Mouse (Mus musculus) natural killer cell, adult 2 months (primary cell): ENCODE results near the gene Gpr162.

Experiments
- DNase-seq, 2 experiments: peaks; one replicate each; pipeline ENCODE4 v3.0.0; 2022; ENCODE audit warnings: low spot score in 2 of 2

The Gpr162 gene

GRCm38 (mm10) chr6:124881821-124882220 is 18.0 kb upstream of the Gpr162 start:
- DNase-seq = no peak

GRCm38 (mm10) chr6:124879390-124879789 is 15.6 kb upstream of the Gpr162 start:
- no peak for DNase-seq

- DNase-seq = no peak
Measured at GRCm38 (mm10) chr6:124874348-124874747, 10.6 kb upstream of the Gpr162 start.

- no peak for DNase-seq
Measured at GRCm38 (mm10) chr6:124866560-124866959, 2.8 kb upstream of the Gpr162 start.

GRCm38 (mm10) chr6:124865766-124866362 is 2.1 kb upstream of the Gpr162 start:
- DNase-seq = no peak

- no peak for DNase-seq
Measured at GRCm38 (mm10) chr6:124863125-124863657, 592 bp downstream of the Gpr162 start.

- DNase-seq = no peak
Measured at GRCm38 (mm10) chr6:124862406-124863124, 1.2 kb downstream of the Gpr162 start.

- DNase-seq = no peak
Measured at GRCm38 (mm10) chr6:124861802-124862201, 2.0 kb downstream of the Gpr162 start.

- no peak for DNase-seq
Measured at GRCm38 (mm10) chr6:124861266-124861665, 2.5 kb downstream of the Gpr162 start.

GRCm38 (mm10) chr6:124860511-124860910 is 3.3 kb downstream of the Gpr162 start:
- no peak for DNase-seq

GRCm38 (mm10) chr6:124859725-124860124 is 4.1 kb downstream of the Gpr162 start:
- DNase-seq = peak; percentile 66 to 81

- no peak for DNase-seq
Measured at GRCm38 (mm10) chr6:124858561-124859318, 5.0 kb downstream of the Gpr162 start.

- DNase-seq = no peak
Measured at GRCm38 (mm10) chr6:124857840-124858530, 5.8 kb downstream of the Gpr162 start.

- peak; percentile 55 to 76 for DNase-seq
Measured at GRCm38 (mm10) chr6:124856916-124857839, 6.6 kb downstream of the Gpr162 start, which contains the start of gene P3h3. P3h3 (minus strand) TSS chr6:124857752.

- no peak for DNase-seq
Measured at GRCm38 (mm10) chr6:124856321-124856720, 7.5 kb downstream of the Gpr162 start.

- DNase-seq = no peak
Measured at GRCm38 (mm10) chr6:124854647-124855046, 9.1 kb downstream of the Gpr162 start.

GRCm38 (mm10) chr6:124850535-124850934 is 13.2 kb downstream of the Gpr162 start:
- DNase-seq = no peak

GRCm38 (mm10) chr6:124847305-124847704 is 16.5 kb downstream of the Gpr162 start:
- peak; percentile 85 to 92 for DNase-seq

GRCm38 (mm10) chr6:124840241-124841167 is 23.3 kb downstream of the Gpr162 start, which contains the start of gene Gnb3:
Gnb3 (minus strand) TSS chr6:124840275.
- DNase-seq = no peak
